Mouse (Mus musculus): ENCODE results near the gene Sh3bp5. TPM values are rescaled to one million over a fixed set of nuclear protein-coding genes. Genes with fewer than 3 reads are reported as not detected.
A peak's percentile ranks its signal among the peaks of the same experiment; 100 is the strongest.
"Not testable (repeated sequence)": the region's sequence is repeated elsewhere in the genome, so short reads cannot be mapped to it uniquely, and the experiment has no call there.

The Sh3bp5 gene
- polyA plus RNA-seq, 1 experiment: 10.7 TPM

DNA sequence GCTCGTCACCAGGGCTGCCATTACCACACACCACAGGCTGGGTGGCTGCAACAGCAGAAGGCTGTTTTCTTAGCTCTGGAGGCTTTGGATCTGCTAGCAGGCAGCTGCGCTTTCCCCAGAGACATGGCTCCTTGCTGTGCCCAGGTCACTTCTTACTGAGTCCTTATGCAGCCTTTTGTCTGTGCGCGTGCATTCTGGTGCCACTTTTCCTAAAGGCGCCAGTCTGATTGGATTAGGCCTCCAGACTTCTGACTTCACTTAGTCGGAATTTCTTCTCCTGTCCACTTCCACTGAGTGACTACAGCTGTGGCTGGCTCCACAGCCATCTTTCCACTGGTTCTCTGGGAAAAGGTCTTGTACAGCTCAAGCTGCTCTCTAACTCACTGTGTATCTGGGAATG, 27.0 kb upstream of the Sh3bp5 start:
- no peak overlapping the region for H3K27ac ChIP-seq (ENCODE audit: control insufficient read depth, insufficient read depth, low read length)
- H3K27me3 ChIP-seq (ENCODE audit: control insufficient read depth, insufficient read depth, low read length): no peaks in the 10 kb centered on the region
- 97% methylated on average over 6 of the region's 6 CpGs for WGBS
- H3K4me3 ChIP-seq (ENCODE audit: control insufficient read depth, insufficient read depth, low read length): no peak overlapping the region
- no peaks in the 10 kb centered on the region for H3K36me3 ChIP-seq (ENCODE audit: control insufficient read depth, insufficient read depth, low read length)
- TF ChIP-seq POLR2A (IDR thresholded peaks at IDR 0.05; ENCODE audit: control insufficient read depth, extremely low read depth, insufficient read depth, low read length, poor library complexity) (no peak), CTCF (IDR thresholded peaks at IDR 0.05; ENCODE audit: borderline replicate concordance, control insufficient read depth, extremely low read depth, insufficient read depth, low read length, poor library complexity) (no peak)
- H3K4me1 ChIP-seq (replicated peaks; ENCODE audit: control insufficient read depth, insufficient read depth, low read length): no peaks in the 10 kb centered on the region
- DNase-seq: no peak

DNA sequence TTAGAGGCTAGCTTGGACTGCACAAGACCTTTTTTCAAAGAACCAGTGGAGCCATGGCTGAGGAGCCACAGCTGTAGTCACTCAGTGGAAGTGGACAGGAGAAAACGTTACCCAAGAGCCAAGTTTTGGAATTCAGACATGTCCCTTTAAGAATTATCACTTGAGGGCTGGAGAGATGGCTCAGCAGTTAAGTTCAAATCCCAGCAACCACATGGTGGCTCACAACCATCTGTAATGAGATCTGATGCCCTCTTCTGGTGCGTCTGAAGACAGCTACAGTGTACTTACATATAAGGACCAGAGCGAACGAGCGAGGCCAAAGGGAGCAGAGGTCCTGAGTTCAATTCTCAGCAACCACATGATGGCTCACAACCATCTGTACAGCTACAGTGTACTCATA, 26.3 kb upstream of the Sh3bp5 start:
- not testable (repeated sequence) for H3K36me3 ChIP-seq (ENCODE audit: control insufficient read depth, insufficient read depth, low read length); H3K4me1 ChIP-seq (replicated peaks; ENCODE audit: control insufficient read depth, insufficient read depth, low read length); H3K27ac ChIP-seq (ENCODE audit: control insufficient read depth, insufficient read depth, low read length); H3K27me3 ChIP-seq (ENCODE audit: control insufficient read depth, insufficient read depth, low read length); H3K4me3 ChIP-seq (ENCODE audit: control insufficient read depth, insufficient read depth, low read length); DNase-seq
- 84% methylated on average over 5 of the region's 5 CpGs for WGBS

DNA sequence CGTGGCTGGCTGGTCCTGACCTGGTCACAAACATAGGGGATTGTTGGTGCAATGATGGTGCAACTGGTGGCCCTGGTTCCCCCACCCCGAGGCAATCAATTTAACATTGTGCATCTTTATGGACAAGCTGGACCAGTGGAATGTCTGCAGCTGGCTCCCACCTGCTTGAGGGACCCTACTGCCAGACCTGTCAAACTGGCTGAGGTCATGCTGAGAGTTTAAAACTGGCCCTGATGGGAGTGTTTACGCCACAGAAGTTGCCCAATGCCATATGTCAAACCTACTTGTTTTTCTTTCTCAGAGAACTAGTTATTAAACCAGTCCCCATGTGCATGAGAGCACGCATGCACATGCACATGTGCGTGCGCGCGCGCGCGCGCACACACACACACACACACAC, 22.1 kb upstream of the Sh3bp5 start:
- no peak overlapping the region for H3K27ac ChIP-seq (ENCODE audit: control insufficient read depth, insufficient read depth, low read length)
- no peaks in the 10 kb centered on the region for H3K27me3 ChIP-seq (ENCODE audit: control insufficient read depth, insufficient read depth, low read length)
- 96% methylated on average over 12 of the region's 12 CpGs for WGBS
- H3K36me3 ChIP-seq (ENCODE audit: control insufficient read depth, insufficient read depth, low read length): no peaks in the 10 kb centered on the region
- H3K4me1 ChIP-seq (replicated peaks; ENCODE audit: control insufficient read depth, insufficient read depth, low read length): no peaks in the 10 kb centered on the region
- no peak for TF ChIP-seq POLR2A (IDR thresholded peaks at IDR 0.05; ENCODE audit: control insufficient read depth, extremely low read depth, insufficient read depth, low read length, poor library complexity)
- no peak for TF ChIP-seq CTCF (IDR thresholded peaks at IDR 0.05; ENCODE audit: borderline replicate concordance, control insufficient read depth, extremely low read depth, insufficient read depth, low read length, poor library complexity)
- DNase-seq: no peak
- H3K4me3 ChIP-seq (ENCODE audit: control insufficient read depth, insufficient read depth, low read length): no peak overlapping the region

DNA sequence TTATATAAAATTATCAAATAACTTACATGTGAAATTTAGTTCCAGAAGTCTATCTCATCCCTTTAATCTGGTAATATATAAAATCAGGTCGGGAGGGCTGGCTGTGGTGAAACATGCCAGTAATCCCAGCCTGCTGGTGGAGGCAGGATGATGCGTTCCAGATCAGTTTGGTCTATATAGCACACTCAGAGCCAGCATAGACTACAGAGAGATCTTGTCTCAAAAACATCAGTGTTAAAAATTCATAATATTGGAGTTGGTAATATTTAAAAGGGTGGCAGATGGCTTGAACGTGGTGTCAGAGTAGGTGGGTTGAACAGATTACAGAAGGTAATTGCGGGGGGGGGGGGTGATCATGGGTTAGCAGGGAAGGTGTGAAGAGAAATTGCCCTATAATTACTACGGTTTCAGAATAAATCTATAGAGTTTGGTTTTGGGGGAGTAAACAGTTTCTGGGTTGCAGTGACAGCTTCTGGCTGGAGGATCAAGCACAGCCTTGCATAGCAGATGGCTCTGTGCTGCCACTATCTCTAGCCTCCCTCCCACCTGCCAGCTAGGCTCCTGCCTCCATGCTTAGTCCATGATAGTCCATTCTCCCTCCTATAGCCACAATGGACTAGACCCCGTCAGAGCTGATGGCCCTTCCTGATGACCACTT, 20.3 kb upstream of the Sh3bp5 start:
- 91% methylated on average over 6 of the region's 6 CpGs for WGBS

DNA sequence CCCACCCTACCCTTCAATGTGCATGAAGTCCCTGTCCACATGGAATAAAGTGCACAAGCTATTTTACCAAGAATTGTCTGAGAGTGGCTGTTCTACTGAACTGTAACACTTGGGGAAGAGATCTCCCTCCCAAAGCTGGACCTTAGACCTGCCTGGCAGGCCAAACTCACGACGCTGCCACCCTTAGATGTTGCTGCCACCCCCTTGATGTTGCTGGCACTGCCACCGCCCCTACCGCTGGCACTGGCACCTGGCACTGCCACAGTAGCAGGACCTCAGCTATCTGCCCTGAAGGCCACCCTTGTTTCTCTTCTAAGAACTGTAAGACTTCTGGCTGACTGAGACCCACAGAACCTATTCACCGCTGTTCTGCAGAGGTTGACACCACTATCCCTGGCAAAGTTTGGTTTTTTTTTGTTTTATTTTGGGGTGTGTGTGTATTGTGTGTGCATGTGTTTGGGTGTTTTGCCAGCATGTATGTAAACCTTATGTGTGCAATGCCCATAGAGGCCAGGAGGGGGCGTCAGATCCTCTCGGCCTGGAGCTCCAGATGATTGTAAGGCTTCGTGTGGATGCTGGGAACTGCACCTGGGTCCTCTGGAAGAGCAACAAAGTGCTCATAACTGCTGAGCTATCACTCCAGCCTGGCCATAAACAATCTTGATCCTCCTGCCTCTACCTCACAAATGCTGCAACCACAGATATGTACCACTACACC, 19.1 kb upstream of the Sh3bp5 start:
- H3K4me3 ChIP-seq (ENCODE audit: control insufficient read depth, insufficient read depth, low read length): no peak overlapping the region
- H3K27ac ChIP-seq (ENCODE audit: control insufficient read depth, insufficient read depth, low read length): no peak overlapping the region
- WGBS: 95% methylated on average over 8 of the region's 8 CpGs
- H3K27me3 ChIP-seq (ENCODE audit: control insufficient read depth, insufficient read depth, low read length): no peaks in the 10 kb centered on the region
- TF ChIP-seq POLR2A (IDR thresholded peaks at IDR 0.05; ENCODE audit: control insufficient read depth, extremely low read depth, insufficient read depth, low read length, poor library complexity): no peak
- TF ChIP-seq CTCF (IDR thresholded peaks at IDR 0.05; ENCODE audit: borderline replicate concordance, control insufficient read depth, extremely low read depth, insufficient read depth, low read length, poor library complexity): no peak
- peak; percentile 14 for DNase-seq
- no peaks in the 10 kb centered on the region for H3K36me3 ChIP-seq (ENCODE audit: control insufficient read depth, insufficient read depth, low read length)
- H3K4me1 ChIP-seq (replicated peaks; ENCODE audit: control insufficient read depth, insufficient read depth, low read length): no peaks in the 10 kb centered on the region

More for the DNA sequence above, 20.3 kb upstream of the Sh3bp5 start:
- H3K27ac ChIP-seq (ENCODE audit: control insufficient read depth, insufficient read depth, low read length): no peak overlapping the region
- no peaks in the 10 kb centered on the region for H3K36me3 ChIP-seq (ENCODE audit: control insufficient read depth, insufficient read depth, low read length)
- no peaks in the 10 kb centered on the region for H3K4me1 ChIP-seq (replicated peaks; ENCODE audit: control insufficient read depth, insufficient read depth, low read length)
- H3K27me3 ChIP-seq (ENCODE audit: control insufficient read depth, insufficient read depth, low read length): no peaks in the 10 kb centered on the region
- no peak overlapping the region for H3K4me3 ChIP-seq (ENCODE audit: control insufficient read depth, insufficient read depth, low read length)
- TF ChIP-seq POLR2A (IDR thresholded peaks at IDR 0.05; ENCODE audit: control insufficient read depth, extremely low read depth, insufficient read depth, low read length, poor library complexity) (no peak), CTCF (IDR thresholded peaks at IDR 0.05; ENCODE audit: borderline replicate concordance, control insufficient read depth, extremely low read depth, insufficient read depth, low read length, poor library complexity) (no peak)
- no peak for DNase-seq

DNA sequence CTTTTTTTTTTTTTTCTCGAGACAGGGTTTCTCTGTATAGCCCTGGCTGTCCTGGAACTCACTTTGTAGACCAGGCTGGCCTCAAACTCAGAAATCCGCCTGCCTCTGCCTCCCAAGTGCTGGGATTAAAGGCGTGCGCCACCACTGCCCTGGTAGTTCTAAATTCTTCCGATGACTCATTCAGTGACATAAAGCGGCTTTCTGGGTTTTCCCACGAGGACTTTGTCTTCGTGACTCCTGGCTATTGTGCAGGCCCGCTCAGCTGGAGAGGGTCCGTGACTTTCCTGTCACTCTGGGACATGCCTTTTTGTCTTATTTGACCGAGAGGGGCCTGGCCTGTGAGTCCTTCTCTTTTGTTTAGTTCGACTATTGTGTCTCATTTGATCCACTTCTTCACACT, 18.1 kb upstream of the Sh3bp5 start:
- WGBS: 94% methylated on average over 12 of the region's 12 CpGs
- not testable (repeated sequence) for H3K27me3 ChIP-seq (ENCODE audit: control insufficient read depth, insufficient read depth, low read length)

DNA sequence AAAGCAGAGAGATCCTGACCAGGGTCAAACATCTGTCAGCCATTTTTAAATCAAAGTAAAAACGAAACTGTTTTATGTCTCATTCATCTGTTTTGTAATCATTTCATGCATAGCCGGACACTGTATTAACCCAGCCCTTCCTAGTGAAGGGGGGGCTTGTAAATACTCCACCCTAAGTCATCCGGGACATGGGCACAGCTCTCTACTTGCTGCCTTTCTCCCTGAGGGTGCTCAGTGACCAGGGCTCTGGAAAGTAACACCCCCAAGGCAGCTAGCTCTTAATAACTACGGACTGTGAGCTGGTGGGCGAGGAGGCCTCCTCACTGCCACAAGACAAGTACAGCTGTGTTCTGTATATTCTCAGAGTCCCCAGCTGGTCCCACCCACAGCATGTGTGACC, 13.1 kb upstream of the Sh3bp5 start:
- no peak for DNase-seq
- Histone ChIP-seq H3K27ac (ENCODE audit: control insufficient read depth, insufficient read depth, low read length) (no peak overlapping the region), H3K36me3 (ENCODE audit: control insufficient read depth, insufficient read depth, low read length) (no peaks in the 10 kb centered on the region), H3K4me1 (replicated peaks; ENCODE audit: control insufficient read depth, insufficient read depth, low read length) (no peaks in the 10 kb centered on the region), H3K27me3 (ENCODE audit: control insufficient read depth, insufficient read depth, low read length) (no peaks in the 10 kb centered on the region), H3K4me3 (ENCODE audit: control insufficient read depth, insufficient read depth, low read length) (no peak overlapping the region)
- WGBS: 84% methylated on average over 5 of the region's 5 CpGs
- no peak for TF ChIP-seq CTCF (IDR thresholded peaks at IDR 0.05; ENCODE audit: borderline replicate concordance, control insufficient read depth, extremely low read depth, insufficient read depth, low read length, poor library complexity)
- no peak for TF ChIP-seq POLR2A (IDR thresholded peaks at IDR 0.05; ENCODE audit: control insufficient read depth, extremely low read depth, insufficient read depth, low read length, poor library complexity)

More for the DNA sequence above, 18.1 kb upstream of the Sh3bp5 start:
- not testable (repeated sequence) for DNase-seq; H3K4me3 ChIP-seq (ENCODE audit: control insufficient read depth, insufficient read depth, low read length); H3K27ac ChIP-seq (ENCODE audit: control insufficient read depth, insufficient read depth, low read length); H3K4me1 ChIP-seq (replicated peaks; ENCODE audit: control insufficient read depth, insufficient read depth, low read length); H3K36me3 ChIP-seq (ENCODE audit: control insufficient read depth, insufficient read depth, low read length)

Data from thymus, adult 2 months (tissue).